Mouse (Mus musculus) heart, embryonic 14.5 days (tissue): Measurements from ENCODE around the gene BC107364. TPM values are rescaled to one million over a fixed set of nuclear protein-coding genes. Genes with fewer than 3 reads are reported as not detected.
"Not testable (repeated sequence)": the region's sequence is repeated elsewhere in the genome, so short reads cannot be mapped to it uniquely, and the experiment has no call there.

Experiments
- ATAC-seq: fragments of 200-750 bp; cut with Nextera tagmentation; 2 replicates; pipeline ENCODE4 v1.8.0; 2017; ENCODE audit warnings: low read depth, moderate TSS enrichment; ENCODE audit not compliant: insufficient number of reproducible peaks, insufficient read depth, low FRiP score
- H3K27ac ChIP-seq, 2 experiments: fragments of 200-500 bp in 1 of 2; fragments of 300-500 bp in 1 of 2; sonication (generic) in 1 of 2; replicated peaks in 1 of 2; 2 replicates each; pipeline ENCODE4 v1.5.1; 2012 to 2014; ENCODE audit warnings: low read depth in 2 of 2, low read length in 2 of 2, control low read depth in 1 of 2, mild to moderate bottlenecking in 1 of 2, mixed read lengths in 1 of 2; ENCODE audit not compliant: control insufficient read depth in 1 of 2, insufficient read depth in 1 of 2
- H3K27me3 ChIP-seq: fragments of 300-500 bp; sonication (generic); 2 replicates; pipeline ENCODE4 v1.6.1; 2014; ENCODE audit warnings: mild to moderate bottlenecking, low read length, control low read depth; ENCODE audit not compliant: control insufficient read depth, insufficient read depth
- H3K36me3 ChIP-seq: fragments of 300-500 bp; sonication (generic); 2 replicates; pipeline ENCODE4 v1.6.1; 2014; ENCODE audit warnings: mild to moderate bottlenecking, control low read depth, low read length, mixed read lengths; ENCODE audit not compliant: control insufficient read depth, insufficient read depth
- H3K4me1 ChIP-seq, 2 experiments: fragments of 200-500 bp in 1 of 2; fragments of 300-500 bp in 1 of 2; sonication (generic) in 1 of 2; 2 replicates each; pipeline ENCODE4 v1.6.1; 2012 to 2014; ENCODE audit warnings: low read length in 2 of 2, control low read depth in 1 of 2, mixed read lengths in 1 of 2; ENCODE audit not compliant: control insufficient read depth in 2 of 2, insufficient read depth in 2 of 2
- H3K4me2 ChIP-seq: fragments of 300-500 bp; sonication (generic); 2 replicates; pipeline ENCODE4 v1.6.1; 2014; ENCODE audit warnings: mild to moderate bottlenecking, low read length
- H3K4me3 ChIP-seq, 2 experiments: fragments of 200-500 bp in 1 of 2; fragments of 300-500 bp in 1 of 2; sonication (generic) in 1 of 2; 2 replicates each; pipeline ENCODE4 v1.5.1; 2012 to 2014; ENCODE audit warnings: low read length in 2 of 2, mild to moderate bottlenecking in 2 of 2, control low read depth in 1 of 2, low read depth in 1 of 2, moderate library complexity in 1 of 2; ENCODE audit not compliant: control insufficient read depth in 1 of 2, insufficient read depth in 1 of 2
- H3K9ac ChIP-seq: fragments of 300-500 bp; sonication (generic); 2 replicates; pipeline ENCODE4 v1.6.1; 2014; ENCODE audit warnings: mild to moderate bottlenecking, low read length
- H3K9me3 ChIP-seq: fragments of 300-500 bp; sonication (generic); 2 replicates; pipeline ENCODE4 v1.6.1; 2016; ENCODE audit warnings: low read length, control low read depth; ENCODE audit not compliant: control insufficient read depth
- WGBS: fragments of 180-500 bp; shearing (Covaris S2); extraction: QIAGEN DNeasy Blood & Tissue Kit; methylation state at CpG from one replicate; pipeline ENCODE4 v1.1.7; 2014; 5-methylcytosine and 5-hydroxymethylcytosine counted together
- polyA plus RNA-seq: library from polyadenylated mRNA; unstranded; fragments of >200 nt; fragmentation: Nextera tagmentation; extraction: Ambion mirVana; gene quantifications from 2 replicates; pipeline ENCODE4 v1.2.1, GENCODE M21; 2014

The BC107364 gene
- polyA plus RNA-seq, 1 experiment from 2014 or later = 1.0 TPM

GRCm38 (mm10) chr3:96488907-96489629 is 37.0 kb upstream of the BC107364 start:
- H3K4me2 ChIP-seq, H3K27me3 ChIP-seq, H3K9ac ChIP-seq, H3K9me3 ChIP-seq, H3K36me3 ChIP-seq: not testable (repeated sequence)
- H3K4me3 ChIP-seq = peak overlapping the region in 1 of 2 experiments; percentile 33; a peak in 2 of 4 replicates
- 0% methylated on average over 8 of the region's 31 CpGs for WGBS
- H3K27ac ChIP-seq = peak overlapping the region; percentile 78 to 92
- H3K4me1 ChIP-seq = peaks cover 4 to 18% of the 10 kb centered on the region in 2 experiments
- ATAC-seq = peak; percentile 56

DNA sequence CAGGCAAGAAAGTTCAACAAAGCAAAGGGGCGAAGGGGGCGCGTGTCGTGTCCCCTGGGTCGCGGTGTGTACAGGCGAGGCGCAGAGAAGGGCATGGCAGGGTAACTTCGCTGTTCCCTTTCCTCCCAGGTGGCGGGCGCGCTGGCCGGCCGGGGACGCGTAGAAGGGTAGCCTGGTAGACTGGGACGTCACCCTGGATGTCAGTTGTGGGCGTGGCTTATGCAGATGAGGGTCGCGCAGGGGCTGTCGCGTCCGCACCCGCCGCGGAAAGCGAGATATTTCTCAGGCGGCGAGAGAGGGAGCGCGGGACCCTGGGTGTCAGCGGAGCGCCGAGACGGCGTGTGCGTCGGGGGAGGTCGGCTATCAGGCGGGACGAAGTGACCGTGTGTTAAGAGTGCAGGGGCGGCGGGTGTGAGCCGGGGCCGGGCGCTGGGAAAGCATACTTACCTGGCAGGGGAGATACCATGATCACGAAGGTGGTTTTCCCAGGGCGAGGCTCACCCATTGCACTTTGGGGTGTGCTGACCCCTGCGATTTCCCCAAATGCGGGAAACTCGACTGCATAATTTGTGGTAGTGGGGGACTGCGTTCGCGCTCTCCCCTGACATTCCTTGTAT is 36.3 kb upstream of the BC107364 start:
- Histone ChIP-seq H3K27ac (peak overlapping the region; percentile 94 to 97), H3K9ac (peak overlapping the region; percentile 77), H3K4me3 (peak overlapping the region; percentile 39 to 43), H3K4me2 (peak overlapping the region; percentile 74), H3K4me1 (peaks cover 4 to 18% of the 10 kb centered on the region in 2 experiments)
- peak; percentile 88 for ATAC-seq
- H3K9me3 ChIP-seq, H3K36me3 ChIP-seq, H3K27me3 ChIP-seq: not testable (repeated sequence)
- no CpG with 5 or more reads among the region's 55 CpGs for WGBS

- WGBS = 4% methylated on average over 26 of the region's 26 CpGs
- H3K36me3 ChIP-seq = no peaks in the 10 kb centered on the region
These were observed 35.6 kb upstream of the BC107364 start for GRCm38 (mm10) chr3:96487596-96488289.

GRCm38 (mm10) chr3:96486828-96487559 is 34.9 kb upstream of the BC107364 start:
- peak overlapping the region; percentile 77 for H3K9ac ChIP-seq
- H3K4me1 ChIP-seq = peaks cover 4 to 18% of the 10 kb centered on the region in 2 experiments
- ATAC-seq = peak; percentile 81
- not testable (repeated sequence) for H3K27me3 ChIP-seq, H3K36me3 ChIP-seq, H3K9me3 ChIP-seq
- H3K4me3 ChIP-seq = peak overlapping the region; percentile 2 to 39; a peak in 2 of 4 replicates
- peak overlapping the region; percentile 11 to 97; a peak in 3 of 4 replicates for H3K27ac ChIP-seq
- peak overlapping the region; percentile 74 for H3K4me2 ChIP-seq
- WGBS = 12% methylated on average over 5 of the region's 38 CpGs

More at GRCm38 (mm10) chr3:96487596-96488289, 35.6 kb upstream of the BC107364 start:
- H3K27ac ChIP-seq = peak overlapping the region; percentile 94 to 97
- H3K4me3 ChIP-seq = peak overlapping the region; percentile 39 to 43
- ATAC-seq = no peak; the same call in 1 of the 2 replicates
- H3K9me3 ChIP-seq = no peaks in the 10 kb centered on the region
- H3K27me3 ChIP-seq = no peaks in the 10 kb centered on the region; the same call in 1 of the 2 replicates
- peaks cover 4 to 18% of the 10 kb centered on the region in 2 experiments for H3K4me1 ChIP-seq
- H3K4me2 ChIP-seq = peak overlapping the region; percentile 74
- peak overlapping the region; percentile 77 for H3K9ac ChIP-seq

DNA sequence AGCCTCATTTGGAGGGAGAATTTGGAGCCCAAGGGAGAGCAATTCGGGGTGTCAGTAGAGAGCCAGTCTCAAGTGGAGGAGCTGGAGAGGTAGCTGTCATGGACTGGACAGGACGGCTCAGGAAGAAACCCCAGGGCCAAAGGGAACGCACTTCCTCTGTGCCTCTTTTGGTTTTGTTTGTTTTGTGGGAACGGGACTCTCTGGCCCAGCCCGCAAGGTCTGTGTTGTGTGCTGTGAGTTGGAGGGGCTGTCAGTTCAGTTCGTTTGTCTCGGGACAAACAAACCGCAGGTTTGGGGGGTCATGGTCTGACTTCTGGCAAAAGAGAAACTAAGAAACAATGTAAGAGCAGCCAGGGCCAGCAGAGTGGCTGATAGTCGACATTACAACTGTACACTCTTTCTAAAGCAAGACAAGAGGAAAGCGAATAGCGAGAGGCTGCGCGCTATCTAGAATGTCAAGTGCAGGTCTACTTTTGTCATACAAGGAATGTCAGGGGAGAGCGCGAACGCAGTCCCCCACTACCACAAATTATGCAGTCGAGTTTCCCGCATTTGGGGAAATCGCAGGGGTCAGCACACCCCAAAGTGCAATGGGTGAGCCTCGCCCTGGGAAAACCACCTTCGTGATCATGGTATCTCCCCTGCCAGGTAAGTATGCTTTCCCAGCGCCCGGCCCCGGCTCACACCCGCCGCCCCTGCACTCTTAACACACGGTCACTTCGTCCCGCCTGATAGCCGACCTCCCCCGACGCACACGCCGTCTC is 34.1 kb upstream of the BC107364 start:
- H3K27ac ChIP-seq, H3K9me3 ChIP-seq, H3K9ac ChIP-seq, H3K27me3 ChIP-seq, H3K4me3 ChIP-seq, H3K36me3 ChIP-seq, H3K4me2 ChIP-seq: not testable (repeated sequence)
- 0% methylated on average over 3 of the region's 34 CpGs for WGBS
- peaks cover 4 to 18% of the 10 kb centered on the region in 2 experiments for H3K4me1 ChIP-seq
- peak; percentile 41 for ATAC-seq

DNA sequence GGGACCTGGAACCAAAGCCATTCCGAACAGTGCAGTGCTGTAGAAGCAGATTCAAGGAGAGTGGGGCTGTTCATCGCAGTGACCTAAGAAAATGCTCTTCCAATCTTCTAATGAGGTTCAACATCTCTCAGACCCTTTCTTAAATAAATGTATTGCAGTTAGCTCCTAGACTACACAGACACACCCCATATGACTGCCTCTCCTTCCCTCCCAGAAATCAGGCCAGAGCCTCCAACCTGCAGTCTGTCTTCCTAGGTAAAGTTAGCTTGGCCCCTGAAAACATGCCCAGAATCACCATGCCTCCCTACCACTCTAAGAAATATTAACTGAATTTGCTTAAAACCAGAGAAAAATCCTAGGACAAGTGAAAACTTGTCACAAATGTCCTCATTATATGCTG is 33.3 kb upstream of the BC107364 start:
- Histone ChIP-seq H3K27ac (peak overlapping the region; percentile 7 to 32; a peak in 2 of 4 replicates), H3K4me3 (no peak overlapping the region), H3K4me2 (peak overlapping the region; percentile 38), H3K27me3 (no peaks in the 10 kb centered on the region; the same call in 1 of the 2 replicates), H3K36me3 (no peaks in the 10 kb centered on the region), H3K9me3 (no peaks in the 10 kb centered on the region), H3K4me1 (peaks cover 4 to 18% of the 10 kb centered on the region in 2 experiments), H3K9ac (peak overlapping the region; percentile 59)
- 72% methylated on average over 2 of the region's 2 CpGs for WGBS
- ATAC-seq = no peak
